Mouse (Mus musculus): ENCODE measurements around the gene Anapc15-ps.

Anapc15-ps gene

DNA sequence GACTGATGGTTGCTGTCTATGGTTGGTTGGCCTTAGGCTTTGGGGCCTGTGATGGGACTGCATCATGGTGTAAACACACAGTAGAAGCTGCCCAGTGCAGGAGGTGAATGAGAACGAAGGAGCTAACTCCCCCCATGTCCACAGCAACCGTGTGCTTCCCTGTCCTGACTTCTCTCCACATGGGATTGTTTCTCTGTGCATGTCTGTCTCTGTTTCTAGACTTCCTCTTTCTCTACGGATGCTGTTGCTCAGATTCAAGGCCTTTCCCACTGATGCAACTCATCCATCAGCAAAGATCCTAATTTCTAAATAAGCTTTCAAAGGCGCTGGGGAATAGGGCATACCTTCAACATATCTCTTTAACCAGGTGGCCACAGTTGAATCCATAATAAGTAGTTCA, 3.4 kb downstream of the Anapc15-ps start:
- WGBS = 89% methylated on average over 4 of the region's 4 CpGs

DNA sequence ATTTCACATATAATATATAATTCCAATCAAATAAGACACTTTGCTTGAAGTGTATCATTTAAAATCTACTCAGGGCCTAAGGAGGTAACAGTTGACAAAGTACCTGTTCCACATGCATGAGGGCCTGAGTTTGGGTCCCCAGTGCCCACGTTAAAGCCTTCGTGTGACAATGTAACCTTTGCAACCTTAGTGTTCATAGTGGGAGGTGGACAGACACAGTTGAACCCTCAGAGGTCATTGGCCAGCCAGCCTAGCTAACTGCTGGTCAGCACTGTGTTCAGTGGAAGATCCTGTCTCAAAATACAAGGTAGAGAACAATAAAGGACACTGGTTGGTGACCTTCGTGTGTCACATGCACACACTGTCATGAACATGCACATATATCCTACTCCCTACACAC, 4.2 kb downstream of the Anapc15-ps start:
- 97% methylated on average over 3 of the region's 3 CpGs for WGBS

DNA sequence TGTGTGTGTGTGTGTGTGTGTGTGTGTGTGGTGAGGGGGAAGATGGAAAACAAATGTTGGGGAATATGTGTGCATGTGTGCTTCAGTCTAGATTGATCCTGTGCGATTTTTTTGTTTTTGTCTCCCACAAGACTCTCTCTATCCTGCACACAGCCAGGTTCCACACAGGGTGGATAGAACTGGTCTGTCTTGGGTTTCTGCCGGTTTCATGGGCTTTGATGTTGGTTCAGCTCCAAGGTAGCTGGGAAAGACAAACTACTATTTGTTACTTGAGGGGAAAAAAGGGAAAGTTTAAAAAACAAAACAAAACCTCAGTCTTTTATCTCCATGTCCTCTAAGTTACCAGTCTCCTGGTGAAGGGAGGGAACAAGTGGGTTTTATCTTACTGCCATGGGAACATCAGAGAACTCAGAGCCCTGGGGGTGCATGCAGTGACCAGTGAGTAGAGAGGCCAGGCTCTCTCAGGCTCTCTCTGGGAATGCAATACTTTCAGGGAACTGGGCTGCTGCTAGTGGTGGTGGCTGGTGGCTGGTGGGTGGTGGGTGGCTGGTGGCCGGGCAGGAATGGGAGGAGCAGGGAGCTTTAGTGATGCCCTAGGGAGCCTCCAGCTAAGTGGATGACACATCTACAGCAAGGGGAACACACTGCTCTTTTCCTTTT, 5.8 kb downstream of the Anapc15-ps start:
- WGBS = 66% methylated on average over 3 of the region's 3 CpGs

DNA sequence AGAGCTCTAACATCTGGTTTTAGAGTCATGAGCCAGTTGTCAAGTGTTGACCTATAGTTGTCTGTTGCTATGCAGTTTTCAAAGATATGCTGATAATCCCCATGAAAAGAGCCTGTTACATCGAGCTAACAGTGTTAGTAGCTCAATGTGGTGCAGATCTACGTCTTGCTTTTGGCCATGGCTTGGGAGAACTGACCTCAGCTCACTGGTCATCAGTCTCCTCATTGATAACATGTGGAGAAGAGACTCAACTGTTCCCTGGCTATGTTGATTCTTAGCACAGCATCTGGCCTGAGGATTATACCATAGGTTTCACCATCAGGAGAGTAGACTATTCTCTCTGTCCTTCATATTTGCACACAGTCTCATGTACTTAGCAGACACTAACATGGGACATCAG, 6.5 kb downstream of the Anapc15-ps start:
- WGBS = 94% methylated on average over 2 of the region's 2 CpGs

DNA sequence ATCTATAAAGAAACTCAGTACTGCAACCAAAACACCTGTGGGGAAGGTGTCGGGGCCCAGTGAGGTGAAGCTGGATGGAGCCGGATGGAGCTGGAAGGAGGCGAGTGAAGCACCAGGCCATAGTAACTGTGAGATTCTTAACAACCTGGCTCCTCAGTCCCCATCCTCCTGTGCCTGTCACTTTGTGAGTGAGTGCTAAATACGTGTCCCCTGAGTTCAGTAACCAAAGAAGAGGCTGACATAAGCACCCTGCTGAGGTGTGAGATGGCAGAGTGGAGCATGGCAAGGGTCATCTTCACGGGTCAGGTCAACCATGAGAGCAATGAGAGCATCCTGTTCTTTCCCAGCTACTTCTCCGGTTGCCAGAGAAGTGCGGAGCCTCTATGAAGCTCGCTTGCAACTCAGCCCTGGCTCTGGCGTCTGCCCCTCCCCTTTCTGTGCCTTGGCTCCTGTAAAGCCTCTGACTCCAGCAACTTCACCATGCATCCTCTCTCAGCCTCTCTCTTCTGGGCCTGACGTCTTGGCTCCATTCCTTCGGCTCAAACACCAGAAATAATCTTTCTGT, 7.7 kb downstream of the Anapc15-ps start:
- 76% methylated on average over 11 of the region's 11 CpGs for WGBS

DNA sequence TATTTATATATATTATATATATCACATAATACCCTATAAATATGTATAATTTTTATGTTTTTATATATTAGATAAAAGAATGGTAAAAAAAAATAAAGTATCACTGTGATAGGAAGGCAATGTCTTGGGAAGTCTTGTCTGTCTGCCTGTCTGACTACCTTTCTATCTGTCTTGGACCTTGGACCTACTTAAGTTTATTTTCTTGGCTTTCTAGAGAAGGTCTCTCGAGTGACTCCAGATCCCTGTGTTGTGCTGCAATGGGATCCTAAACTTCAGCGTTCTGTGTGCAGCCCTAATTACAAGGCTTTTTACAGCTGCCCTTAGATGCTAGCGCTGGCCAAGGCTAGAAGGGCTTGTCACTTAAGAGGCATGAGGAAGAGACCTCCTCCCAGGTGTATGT, 8.6 kb downstream of the Anapc15-ps start:
- 91% methylated on average over 3 of the region's 3 CpGs for WGBS

DNA sequence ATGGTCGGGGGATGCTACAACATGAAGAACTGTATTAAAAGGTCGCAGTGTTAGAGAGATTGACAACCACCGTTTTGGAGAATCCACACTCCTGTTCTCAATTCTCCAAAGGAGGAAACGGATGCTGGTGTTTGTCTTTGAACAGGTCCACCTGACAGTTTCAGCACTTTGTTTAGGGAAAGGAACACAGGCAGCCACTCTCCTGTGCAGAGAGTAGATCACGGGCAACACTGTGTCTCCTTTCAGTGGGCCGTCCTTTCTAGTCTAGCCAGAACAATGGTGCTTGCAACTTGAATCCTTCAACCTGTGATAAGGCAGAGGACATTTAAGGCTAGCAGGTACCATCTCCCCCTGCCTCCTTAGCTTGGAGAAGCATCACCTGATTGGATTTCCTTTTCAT, 12.9 kb downstream of the Anapc15-ps start:
- WGBS = 85% methylated on average over 6 of the region's 6 CpGs

DNA sequence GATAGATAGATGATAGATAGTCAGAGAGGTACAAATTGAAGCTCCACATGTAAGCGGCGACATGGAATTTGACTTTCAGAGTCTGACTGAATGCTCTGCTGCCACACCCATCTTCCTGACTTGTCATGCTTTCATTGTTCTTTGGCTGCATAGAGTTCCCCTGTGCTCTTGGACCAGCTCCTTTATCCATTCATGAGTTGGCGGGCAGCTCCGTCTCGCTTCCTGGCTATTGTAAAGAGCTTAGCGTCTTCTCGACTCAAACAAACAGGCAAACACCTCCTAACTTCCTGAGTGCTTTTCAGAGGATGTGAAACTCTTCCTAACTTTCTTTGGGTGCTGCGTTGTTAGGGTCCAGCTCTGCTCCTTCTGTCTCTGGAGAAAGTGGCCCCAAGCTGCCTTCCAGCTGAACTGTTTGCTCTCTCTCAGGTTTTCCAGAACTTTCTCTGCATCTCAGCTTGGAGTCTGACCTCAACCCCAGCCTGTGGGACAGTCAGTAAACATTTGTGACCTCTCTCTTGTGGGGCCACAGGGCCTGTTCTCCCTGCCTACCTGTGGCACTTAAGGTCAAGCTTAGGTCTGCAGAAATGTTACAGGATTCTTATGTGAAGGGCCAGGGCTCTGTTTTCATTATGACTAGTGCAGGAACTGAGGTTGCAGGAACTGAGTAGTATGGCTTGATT, 13.6 kb downstream of the Anapc15-ps start:
- WGBS = 58% methylated on average over 8 of the region's 8 CpGs

DNA sequence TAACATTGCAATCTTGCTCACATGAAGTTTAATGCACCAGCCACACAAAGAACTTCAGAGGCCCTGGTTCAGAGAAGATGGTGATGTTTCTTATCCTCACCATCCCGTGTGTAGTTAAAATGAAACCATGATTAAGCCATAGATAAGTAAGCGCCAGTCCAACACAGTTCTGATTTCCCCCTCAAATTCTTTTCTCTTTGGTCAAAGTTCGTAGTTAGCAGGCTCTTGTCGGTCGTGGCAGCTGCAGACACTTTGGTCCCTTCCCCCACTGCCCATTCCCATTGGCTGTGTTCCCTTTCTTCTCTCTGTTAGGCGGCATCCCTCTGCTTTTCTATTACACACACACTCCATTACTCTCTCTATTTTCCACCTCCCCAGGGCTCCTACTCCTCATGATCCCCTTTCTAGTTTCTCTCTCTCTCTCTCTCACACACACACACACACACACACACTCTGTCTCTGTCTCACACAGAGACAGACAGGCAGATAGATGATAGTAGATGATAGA, 14.4 kb downstream of the Anapc15-ps start:
- 71% methylated on average over 6 of the region's 6 CpGs for WGBS

DNA sequence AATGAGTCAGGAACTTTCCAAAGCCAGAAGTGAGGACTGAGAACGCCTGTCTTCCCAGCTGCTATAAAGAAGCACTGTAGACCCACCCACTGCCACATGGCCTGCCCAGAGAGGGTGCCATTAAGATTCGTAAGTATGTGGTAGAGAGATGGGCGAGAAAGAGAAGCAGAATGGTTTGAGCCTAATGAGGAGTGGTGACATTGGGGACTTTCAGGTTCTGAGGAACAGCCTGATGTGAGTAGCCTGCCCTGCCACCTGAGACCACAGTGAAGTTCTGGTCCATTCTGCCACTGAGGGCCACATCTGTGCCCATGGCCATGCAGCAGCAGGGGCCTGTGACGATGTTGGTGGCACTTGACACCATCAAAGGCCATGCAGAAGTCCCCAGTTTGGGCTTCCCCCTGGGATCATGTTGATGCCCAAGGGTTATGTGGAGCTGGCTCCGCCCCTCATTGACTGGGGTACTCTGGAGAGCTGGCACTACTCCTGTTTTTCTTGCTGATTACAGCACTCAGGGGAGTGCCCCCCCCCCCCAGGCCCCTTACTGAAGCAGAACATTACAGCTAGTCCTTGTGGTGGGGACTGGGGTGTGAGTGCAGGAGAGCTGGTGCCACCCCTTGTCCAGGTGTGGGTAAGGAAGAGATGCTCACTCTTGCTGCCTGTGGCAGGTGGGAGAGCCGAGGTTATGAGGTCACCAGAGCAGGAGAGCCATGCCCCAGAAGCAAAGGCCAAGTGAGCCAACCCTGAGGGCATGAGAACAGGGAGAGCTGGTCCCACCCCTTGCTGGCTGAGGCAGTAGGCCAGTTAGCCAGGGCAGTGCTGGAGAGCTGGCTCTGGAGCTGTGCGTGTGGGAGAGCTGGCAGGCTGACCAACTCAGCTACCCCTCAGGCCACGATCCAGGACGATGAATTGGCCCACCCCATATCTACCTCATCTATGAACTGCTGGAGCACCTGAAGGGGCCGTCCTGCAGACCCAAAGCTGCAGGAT, 16.7 kb downstream of the Anapc15-ps start:
- WGBS = 89% methylated on average over 10 of the region's 10 CpGs

DNA sequence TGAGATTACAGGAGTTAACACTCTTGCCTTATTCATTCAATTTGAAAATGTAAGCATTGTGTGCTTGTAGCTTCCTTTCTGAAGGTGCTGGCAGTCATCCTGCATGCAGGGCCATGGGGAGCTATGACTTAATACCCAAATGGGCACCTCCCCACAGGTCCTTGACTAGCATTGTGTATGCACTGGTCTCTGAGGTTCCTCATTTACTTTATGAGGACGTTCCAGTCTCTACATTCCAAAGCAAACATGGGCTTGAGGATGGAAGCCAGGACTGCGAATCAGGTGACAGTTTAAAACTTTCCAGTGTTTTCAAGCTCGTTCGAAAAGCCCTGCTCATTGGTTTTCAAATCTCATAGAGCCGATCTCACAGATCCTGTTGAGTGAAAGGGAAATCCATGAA, 21.1 kb downstream of the Anapc15-ps start:
- 90% methylated on average over 5 of the region's 5 CpGs for WGBS

DNA sequence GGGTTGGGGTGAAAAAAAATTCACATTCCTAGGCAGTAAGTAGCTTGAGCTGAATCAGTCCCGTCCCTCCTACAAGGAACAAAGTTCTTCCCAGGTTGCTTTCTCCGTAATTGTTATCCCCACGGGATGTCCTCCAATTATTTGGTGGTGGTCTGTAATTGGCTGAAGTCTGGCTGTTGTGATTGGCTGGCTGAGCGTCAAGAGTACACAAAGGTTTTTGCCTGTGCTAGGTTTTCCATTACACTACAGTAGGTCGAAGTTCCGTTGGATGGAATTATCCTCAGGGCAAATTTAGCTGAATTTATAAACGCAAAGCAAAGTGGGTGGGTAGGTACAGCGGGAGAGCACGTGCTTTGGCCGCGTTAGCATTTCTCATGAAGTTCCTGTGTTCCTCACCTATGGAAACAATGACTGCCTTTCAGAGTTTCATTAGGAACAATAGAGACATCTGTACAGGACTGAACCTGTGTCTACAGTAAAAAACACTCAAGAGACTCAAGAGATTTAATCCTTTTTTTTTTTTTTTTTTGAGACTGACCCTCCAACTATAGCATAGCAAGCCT, 24.8 kb downstream of the Anapc15-ps start:
- WGBS = 85% methylated on average over 11 of the region's 11 CpGs

DNA sequence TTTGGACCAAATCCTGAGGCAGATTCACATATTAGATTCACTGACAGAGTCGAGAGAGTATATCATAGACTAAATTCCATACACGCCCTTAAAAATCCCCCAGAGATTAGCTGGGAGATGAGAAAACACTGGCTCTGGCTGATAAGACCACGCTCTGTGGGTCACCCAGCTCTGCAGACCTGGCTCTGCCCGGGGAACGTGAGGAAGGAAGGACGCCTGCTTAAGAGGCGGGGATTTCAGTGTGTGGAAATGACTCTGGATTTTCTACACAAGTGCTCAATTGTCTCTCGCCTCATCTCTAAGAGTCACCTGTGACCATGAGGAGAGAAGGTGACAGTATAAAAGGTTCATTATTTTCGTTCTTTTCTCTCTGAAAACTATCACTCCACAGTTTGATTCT, 26.1 kb downstream of the Anapc15-ps start:
- 79% methylated on average over 9 of the region's 9 CpGs for WGBS

DNA sequence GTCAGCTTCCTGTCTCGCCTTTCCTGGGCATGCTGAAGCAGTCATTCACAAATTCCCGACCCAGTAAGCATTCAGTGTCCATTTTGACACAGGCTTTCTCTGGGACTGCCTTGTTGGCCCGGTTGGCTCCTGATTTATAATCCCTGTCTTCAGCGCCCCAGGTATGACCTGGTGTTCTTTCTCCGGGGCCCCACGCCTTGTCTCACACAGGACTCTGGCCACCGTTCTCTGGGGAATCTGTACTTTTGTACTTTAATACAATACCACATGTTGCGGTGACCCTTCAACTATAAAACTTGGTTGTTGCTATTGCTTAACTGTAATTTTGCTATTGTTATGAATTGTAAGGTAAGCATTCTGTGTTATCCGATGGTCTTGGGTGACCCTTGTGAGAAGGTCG, 26.7 kb downstream of the Anapc15-ps start:
- WGBS = 90% methylated on average over 10 of the region's 10 CpGs

DNA sequence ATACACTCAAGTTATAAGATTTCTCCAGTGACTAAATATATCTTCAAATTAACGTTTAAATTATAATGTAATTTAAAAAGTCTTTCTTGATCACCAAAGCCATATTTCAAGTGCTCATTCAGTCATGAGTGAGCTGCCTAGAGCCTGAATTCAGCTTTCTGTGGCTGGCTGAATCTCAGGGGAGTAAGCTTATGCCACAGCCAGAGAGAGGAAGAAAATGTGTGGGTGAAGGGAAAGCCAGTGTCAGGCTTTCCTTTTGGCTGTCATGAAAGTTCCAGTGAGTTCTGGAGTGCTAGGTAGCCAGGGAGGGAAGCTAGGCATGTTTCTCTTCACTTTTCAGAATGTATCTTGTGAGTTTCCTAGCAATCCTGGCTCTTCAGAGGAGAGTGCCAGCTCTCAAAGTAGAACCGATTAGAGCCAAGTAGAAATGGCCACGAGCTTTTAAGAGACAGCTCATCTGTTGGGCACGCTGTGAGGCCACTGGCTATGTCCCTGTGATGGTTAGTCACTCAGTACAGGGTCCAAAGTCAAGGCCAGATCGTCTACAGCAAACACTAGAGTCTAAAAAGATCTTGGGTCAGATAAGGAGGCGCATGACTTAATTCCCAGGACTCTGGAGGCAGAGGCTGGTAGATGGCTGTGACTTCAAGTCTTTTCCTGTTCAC, 29.4 kb downstream of the Anapc15-ps start:
- whole genome bisulfite sequencing = 52% methylated on average over 6 of the region's 6 CpGs

DNA sequence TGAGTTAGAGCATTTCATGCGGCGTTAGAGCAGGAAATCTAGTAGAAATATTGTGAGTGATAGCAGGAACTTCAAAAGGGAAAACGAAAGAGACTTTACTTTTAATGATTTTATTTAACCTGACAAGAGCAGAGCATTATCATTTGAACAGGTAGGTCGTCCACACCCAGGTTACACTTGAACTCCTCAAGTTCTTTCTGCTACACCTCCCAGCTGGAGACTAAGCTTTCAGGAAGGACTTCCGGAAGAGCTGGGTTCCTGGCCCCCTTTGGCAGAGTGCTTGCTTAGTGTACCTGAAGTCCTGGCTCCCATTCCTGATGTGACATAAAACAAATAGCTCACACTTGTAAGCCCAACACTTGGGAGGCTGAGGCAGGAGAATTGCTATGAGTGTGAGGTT, 30.2 kb downstream of the Anapc15-ps start:
- WGBS = 84% methylated on average over 5 of the region's 5 CpGs

DNA sequence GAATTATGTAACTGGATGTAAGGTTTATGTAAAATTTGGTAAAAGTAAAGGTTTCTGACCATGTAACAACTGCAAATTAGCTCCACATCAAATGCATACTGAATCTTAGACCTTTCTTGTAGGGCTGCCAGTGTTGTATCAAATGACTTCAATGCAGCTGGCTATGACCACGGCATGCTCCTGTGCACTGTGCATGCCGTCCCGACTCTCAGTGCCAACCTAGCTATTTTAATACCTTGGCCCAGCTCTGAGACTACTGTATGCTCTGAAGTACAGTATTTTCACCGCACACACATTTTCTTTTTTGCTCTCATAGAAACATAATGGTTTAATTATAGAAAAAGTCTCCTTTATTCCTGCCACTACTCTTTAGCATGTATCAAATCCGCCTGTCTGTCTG, 31.9 kb downstream of the Anapc15-ps start:
- WGBS = 49% methylated on average over 5 of the region's 5 CpGs

DNA sequence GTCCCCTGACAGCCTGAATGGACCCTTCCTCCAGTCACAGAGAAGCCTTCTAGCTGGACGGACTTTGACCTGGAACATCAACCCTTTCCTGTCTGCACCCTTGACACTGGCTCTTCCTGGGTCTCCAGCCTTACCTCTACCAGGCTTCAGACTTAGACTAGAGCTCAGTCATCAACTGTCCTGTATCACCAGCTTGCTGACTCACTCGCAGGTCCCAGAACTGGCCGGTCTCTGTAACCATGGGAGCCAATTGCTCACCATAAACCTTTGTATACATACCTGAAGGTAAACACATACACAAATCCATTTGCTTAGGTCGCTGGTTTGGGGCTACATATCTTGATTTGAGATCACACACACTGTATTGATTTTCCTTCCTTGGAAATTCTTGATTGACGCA, 33.8 kb downstream of the Anapc15-ps start:
- 86% methylated on average over 5 of the region's 5 CpGs for WGBS

DNA sequence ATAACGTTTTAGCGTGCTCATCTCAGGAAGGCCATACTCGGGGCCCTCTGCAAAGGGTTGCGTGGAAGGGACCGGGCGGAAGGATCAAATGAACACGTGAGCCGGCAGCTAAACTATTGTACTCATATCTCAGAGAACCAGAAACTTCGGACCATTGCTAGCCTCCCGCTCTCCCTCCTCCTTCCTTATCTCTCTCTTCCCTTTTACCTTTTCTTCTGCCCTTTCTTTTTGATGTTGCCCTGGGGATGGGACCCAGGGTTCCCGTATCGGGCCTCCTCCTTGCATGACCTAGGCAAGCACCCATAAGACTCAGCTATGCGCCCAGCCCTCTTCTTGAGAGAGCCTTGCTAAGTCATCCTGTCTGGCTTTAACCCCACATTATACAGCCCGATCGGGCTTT, 38.5 kb downstream of the Anapc15-ps start:
- WGBS = 93% methylated on average over 15 of the region's 15 CpGs

DNA sequence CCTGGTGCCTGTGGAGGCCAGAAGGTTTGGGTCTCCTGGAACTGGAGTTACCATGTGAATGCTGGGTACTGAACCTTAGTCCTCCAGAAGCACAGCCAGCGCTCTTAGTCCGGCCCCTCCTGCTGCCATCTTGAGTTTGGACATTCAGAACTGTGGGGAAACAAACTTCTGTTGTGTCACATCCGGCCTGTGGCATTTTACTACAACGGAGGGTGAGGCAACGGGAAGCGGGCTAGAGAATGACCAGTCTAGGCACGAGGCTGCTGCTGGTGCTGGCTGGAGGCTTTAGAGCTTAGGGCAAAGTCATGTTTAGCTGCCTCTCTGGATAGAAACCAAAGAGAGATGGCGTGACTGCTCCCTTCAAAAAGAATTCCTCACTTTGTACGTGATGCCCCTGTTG, 39.0 kb downstream of the Anapc15-ps start:
- 89% methylated on average over 9 of the region's 9 CpGs for WGBS

DNA sequence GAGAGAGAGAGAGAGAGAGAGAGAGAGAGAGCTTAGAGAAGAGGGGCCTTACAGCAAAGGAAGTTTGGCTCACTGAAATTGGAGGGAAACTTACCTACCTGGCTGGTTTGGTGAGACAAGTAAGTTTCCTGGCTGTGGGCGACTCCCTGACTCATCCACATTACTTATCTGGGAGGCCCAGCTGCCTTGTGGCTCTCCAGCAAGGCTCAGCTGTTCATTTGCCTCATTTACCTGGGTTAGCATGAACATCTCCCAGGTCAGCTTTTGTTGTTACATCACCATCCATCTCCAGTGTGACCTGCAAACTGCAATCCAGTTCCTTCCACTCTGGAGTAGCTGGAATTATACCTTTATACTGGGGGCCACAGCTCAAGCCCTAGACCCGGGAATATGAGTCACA, 41.7 kb downstream of the Anapc15-ps start:
- 78% methylated on average over 2 of the region's 2 CpGs for WGBS

Data from cerebral cortex, adult 2 months (tissue).